ENCODE assay signal across 9 mouse cellular contexts in genomic region chr2:84059246-84059645, GRCm38 (mm10).
A peak's percentile ranks its signal among the peaks of the same experiment; 100 is the strongest.
DNase-seq lines count a peak whose midpoint lies in the region; ATAC-seq and TF ChIP-seq lines count a peak whose summit lies in the region.
"Had no signal": no experiment of that assay in that cellular context is flagged by ENCODE, and none has a peak within 500 bp of the region (broad histone marks: within the 10 kb centered on the region; RNA-seq: fewer than 3 reads in every experiment).

No protein-coding gene starts in this region.

- 56% methylated on average over 7 of the region's 7 CpGs for WGBS in heart, embryonic 13.5 days
- 93% methylated on average over 7 of the region's 7 CpGs for WGBS in forebrain, embryonic 11.5 days
- WGBS in forebrain, embryonic 12.5 days: 88% methylated on average over 7 of the region's 7 CpGs

- H3K79me2 ChIP-seq in MEL (ENCODE audit: control insufficient read depth, insufficient read depth, low read length, poor library complexity): no peaks in the 10 kb centered on the region

- H3K4me2 ChIP-seq in heart, embryonic 13.5 days: no peak overlapping the region
- H3K4me2 ChIP-seq in forebrain, embryonic 11.5 days (ENCODE audit: low read depth, low read length, severe bottlenecking): no peak overlapping the region
- H3K4me2 ChIP-seq in forebrain, embryonic 12.5 days: no peak overlapping the region
- H3K4me2 ChIP-seq: hindbrain, embryonic 15.5 days had no signal

- no peak for TF ChIP-seq EP300 in MEL (IDR thresholded peaks at IDR 0.05; ENCODE audit: low read depth in 1 of 2, low read length in 2 of 2)

- TF ChIP-seq POLR2A in MEL (IDR thresholded peaks at IDR 0.05; ENCODE audit: control insufficient read depth in 1 of 2, insufficient read depth in 1 of 2, low read depth in 1 of 2, low read length in 2 of 2, poor library complexity in 1 of 2): no peak

- TF ChIP-seq RAD21 in MEL (IDR thresholded peaks at IDR 0.05; ENCODE audit: low read depth, low read length): no peak

- TF ChIP-seq CTCF in MEL (IDR thresholded peaks at IDR 0.05 in 2 of 3, conservative IDR thresholded peaks at IDR 0.05 in 1 of 3; ENCODE audit: control insufficient read depth in 1 of 3, insufficient read depth in 1 of 3, low read depth in 2 of 3, low read length in 3 of 3, poor library complexity in 1 of 3, severe bottlenecking in 1 of 3): no peak

- H3K27ac ChIP-seq in MEL (ENCODE audit: control insufficient read depth, low read depth, low read length): peak overlapping the region; percentile 25; the same call in 1 of the 2 replicates
- H3K27ac ChIP-seq in heart, embryonic 13.5 days (replicated peaks): 0 out of 2 replicates have a peak overlapping the region, but pooled peaks have one; percentile 36
- no peak overlapping the region for H3K27ac ChIP-seq in forebrain, embryonic 11.5 days (ENCODE audit: low read depth, low read length)
- no peak overlapping the region for H3K27ac ChIP-seq in forebrain, embryonic 12.5 days
- H3K27ac ChIP-seq: hindbrain, embryonic 15.5 days had no signal

- H3K4me1 ChIP-seq in MEL (ENCODE audit: control insufficient read depth in 1 of 2, insufficient read depth in 2 of 2, low read length in 2 of 2): no peaks in the 10 kb centered on the region
- H3K4me1 ChIP-seq in heart, embryonic 13.5 days: no peaks in the 10 kb centered on the region
- no peaks in the 10 kb centered on the region for H3K4me1 ChIP-seq in forebrain, embryonic 11.5 days (replicated peaks; ENCODE audit: control insufficient read depth, insufficient read depth, low read length)
- no peaks in the 10 kb centered on the region for H3K4me1 ChIP-seq in forebrain, embryonic 12.5 days
- H3K4me1 ChIP-seq: hindbrain, embryonic 15.5 days had no signal

- DNase-seq in 416B (ENCODE audit: low read depth) (peak; percentile 98), MEL (ENCODE audit: low read depth, low spot score) (peak; percentile 61)
- peak; percentile 33 to 35 for DNase-seq in monocyte, adult 2 months (ENCODE audit: low read depth in 1 of 2, low spot score in 2 of 2)
- no peak for DNase-seq in ovary, postnatal 14 days (ENCODE audit: low spot score)
- no peak for DNase-seq in forebrain, embryonic 11.5 days (ENCODE audit: low spot score)
- no peak for DNase-seq in left cerebral cortex, adult 18-20 months (ENCODE audit: low spot score in 2 of 2)

- H3K4me3 ChIP-seq in MEL (ENCODE audit: control insufficient read depth in 1 of 2, insufficient read depth in 1 of 2, low read depth in 2 of 2, low read length in 2 of 2): no peak overlapping the region
- H3K4me3 ChIP-seq in heart, embryonic 13.5 days: no peak overlapping the region
- no peak overlapping the region for H3K4me3 ChIP-seq in forebrain, embryonic 11.5 days (ENCODE audit: low read depth, low read length)
- no peak overlapping the region for H3K4me3 ChIP-seq in forebrain, embryonic 12.5 days (replicated peaks)
- H3K4me3 ChIP-seq: hindbrain, embryonic 15.5 days had no signal

- H3K27me3 ChIP-seq in MEL (ENCODE audit: control insufficient read depth in 1 of 2, insufficient read depth in 2 of 2, low read length in 2 of 2): no peaks in the 10 kb centered on the region
- H3K27me3 ChIP-seq in heart, embryonic 13.5 days (replicated peaks): no peaks in the 10 kb centered on the region
- H3K27me3 ChIP-seq in forebrain, embryonic 11.5 days (ENCODE audit: control insufficient read depth, insufficient read depth, low read length): no peaks in the 10 kb centered on the region
- no peaks in the 10 kb centered on the region for H3K27me3 ChIP-seq in forebrain, embryonic 12.5 days
- H3K27me3 ChIP-seq: hindbrain, embryonic 15.5 days had no signal

- H3K9me3 ChIP-seq in MEL (replicated peaks; ENCODE audit: insufficient read depth, low read length): no peaks in the 10 kb centered on the region
- H3K9me3 ChIP-seq in heart, embryonic 13.5 days: no peaks in the 10 kb centered on the region
- H3K9me3 ChIP-seq in forebrain, embryonic 11.5 days (ENCODE audit: control insufficient read depth, low read length): no peaks in the 10 kb centered on the region
- H3K9me3 ChIP-seq in forebrain, embryonic 12.5 days: no peaks in the 10 kb centered on the region
- H3K9me3 ChIP-seq: hindbrain, embryonic 15.5 days had no signal

- H3K9ac ChIP-seq in MEL (ENCODE audit: control insufficient read depth, low read depth, low read length, poor library complexity, severe bottlenecking): no peak overlapping the region
- no peak overlapping the region for H3K9ac ChIP-seq in heart, embryonic 13.5 days
- H3K9ac ChIP-seq in forebrain, embryonic 11.5 days (ENCODE audit: low read length): no peak overlapping the region
- no peak overlapping the region for H3K9ac ChIP-seq in forebrain, embryonic 12.5 days
- H3K9ac ChIP-seq: hindbrain, embryonic 15.5 days had no signal

- no peaks in the 10 kb centered on the region; a peak in 2 of 4 replicates for H3K36me3 ChIP-seq in MEL (ENCODE audit: control insufficient read depth in 1 of 2, insufficient read depth in 2 of 2, low read length in 2 of 2)
- H3K36me3 ChIP-seq in heart, embryonic 13.5 days: no peaks in the 10 kb centered on the region
- no peaks in the 10 kb centered on the region for H3K36me3 ChIP-seq in forebrain, embryonic 11.5 days (ENCODE audit: control insufficient read depth, insufficient read depth, low read length)
- no peaks in the 10 kb centered on the region for H3K36me3 ChIP-seq in forebrain, embryonic 12.5 days (replicated peaks)
- H3K36me3 ChIP-seq: hindbrain, embryonic 15.5 days had no signal

- peak; percentile 66 for ATAC-seq in heart, embryonic 13.5 days (ENCODE audit: extremely low read depth, insufficient number of reproducible peaks, low FRiP score, low TSS enrichment)
- ATAC-seq in forebrain, embryonic 11.5 days (replicated peaks; ENCODE audit: low FRiP score): no peak
- no peak for ATAC-seq in forebrain, embryonic 12.5 days (ENCODE audit: low FRiP score)

TF ChIP-seq in MEL, 35 proteins besides CTCF, POLR2A, EP300 and RAD21:
- no peak for TF ChIP-seq ELF1 (IDR thresholded peaks at IDR 0.05; ENCODE audit: low read depth, low read length)
- TF ChIP-seq MAX (IDR thresholded peaks at IDR 0.05; ENCODE audit: low read length): no peak
- TF ChIP-seq GATA1 (IDR thresholded peaks at IDR 0.05; ENCODE audit: low read depth, low read length): no peak
- TF ChIP-seq ETS1 (IDR thresholded peaks at IDR 0.05; ENCODE audit: low read depth, low read length): no peak
- no peak for TF ChIP-seq KAT2A (conservative IDR thresholded peaks at IDR 0.05; ENCODE audit: low read depth, low read length)
- TF ChIP-seq NRF1 (IDR thresholded peaks at IDR 0.05; ENCODE audit: insufficient read depth, low read depth, low read length, poor library complexity, severe bottlenecking): no peak
- TF ChIP-seq SIN3A (IDR thresholded peaks at IDR 0.05; ENCODE audit: low read length): no peak
- no peak for TF ChIP-seq TBP (IDR thresholded peaks at IDR 0.05; ENCODE audit: low read depth, low read length)
- TF ChIP-seq POLR2AphosphoS2 (IDR thresholded peaks at IDR 0.05; ENCODE audit: low read length): no peak
- no peak for TF ChIP-seq ZC3H11A (IDR thresholded peaks at IDR 0.05; ENCODE audit: low read depth, low read length)

Comparison
In these comparisons a context has a peak if more than half of its experiments do, and no peak if none do; other contexts are left out.
1. DNase-seq: peak in 416B (single experiment), MEL (single experiment) and monocyte, adult 2 months (2 of 2); none in ovary, postnatal 14 days (single experiment), forebrain, embryonic 11.5 days (single experiment) and left cerebral cortex, adult 18-20 months (0 of 2).
2. H3K27ac ChIP-seq: peak in MEL (single experiment) and heart, embryonic 13.5 days (single experiment); none in forebrain, embryonic 11.5 days (single experiment) and forebrain, embryonic 12.5 days (single experiment).